Mouse (Mus musculus) kidney, postnatal 25 days (tissue): Measurements from ENCODE around the gene Phf24.

ENCODE experiments used
- DNase-seq, 2 experiments: peaks; one replicate each; pipeline ENCODE4 v3.0.0; 2021; ENCODE audit warnings: mixed read lengths in 2 of 2

Gene Phf24

GRCm38 (mm10) chr4:42915311-42915710, 1.1 kb upstream of the Phf24 start:
- DNase-seq, result no peak

- no peak for DNase-seq
These were observed 494 bp upstream of the Phf24 start for GRCm38 (mm10) chr4:42915966-42916365.

GRCm38 (mm10) chr4:42917402-42917774, 928 bp downstream of the Phf24 start:
- DNase-seq, result peak in 1 of 2 experiments; percentile 40

GRCm38 (mm10) chr4:42920726-42921125, 4.3 kb downstream of the Phf24 start:
- no peak for DNase-seq

- DNase-seq, result no peak
These were observed 5.1 kb downstream of the Phf24 start for GRCm38 (mm10) chr4:42921536-42921935.

GRCm38 (mm10) chr4:42922056-42922455, 5.6 kb downstream of the Phf24 start:
- DNase-seq, result no peak

- DNase-seq, result no peak
These were observed 6.0 kb downstream of the Phf24 start for GRCm38 (mm10) chr4:42922461-42922860.

GRCm38 (mm10) chr4:42924095-42924710, 7.7 kb downstream of the Phf24 start:
- no peak for DNase-seq

- DNase-seq, result no peak
These were observed 11.7 kb downstream of the Phf24 start for GRCm38 (mm10) chr4:42928209-42928608.

GRCm38 (mm10) chr4:42928952-42929351, 12.5 kb downstream of the Phf24 start:
- no peak for DNase-seq

GRCm38 (mm10) chr4:42932229-42932969, 15.9 kb downstream of the Phf24 start:
- peak in 1 of 2 experiments; percentile 34 for DNase-seq

GRCm38 (mm10) chr4:42933630-42934029, 17.2 kb downstream of the Phf24 start:
- peak; percentile 72 to 80 for DNase-seq

- DNase-seq, result no peak
These were observed 24.9 kb downstream of the Phf24 start for GRCm38 (mm10) chr4:42941396-42941795.

- DNase-seq, result no peak
These were observed 26.9 kb downstream of the Phf24 start for GRCm38 (mm10) chr4:42943341-42943740.

GRCm38 (mm10) chr4:42944185-42944584, 27.7 kb downstream of the Phf24 start:
- no peak for DNase-seq

GRCm38 (mm10) chr4:42945043-42945442, 28.6 kb downstream of the Phf24 start:
- DNase-seq, result peak; percentile 38 to 55

GRCm38 (mm10) chr4:42945445-42945844, 29.0 kb downstream of the Phf24 start:
- no peak for DNase-seq

GRCm38 (mm10) chr4:42945952-42946351, 29.5 kb downstream of the Phf24 start:
- DNase-seq, result peak in 1 of 2 experiments; percentile 78

GRCm38 (mm10) chr4:42946733-42947290, 30.4 kb downstream of the Phf24 start:
- DNase-seq, result no peak

- no peak for DNase-seq
These were observed 32.1 kb downstream of the Phf24 start for GRCm38 (mm10) chr4:42948527-42948926.

- no peak for DNase-seq
These were observed 32.7 kb downstream of the Phf24 start for GRCm38 (mm10) chr4:42949051-42949675.

- DNase-seq, result peak; percentile 96 to 99
These were observed 33.2 kb downstream of the Phf24 start, which contains the start of gene Dnajb5 for GRCm38 (mm10) chr4:42949676-42950051. Gene Dnajb5, plus strand, starts transcription at chr4:42949814.

GRCm38 (mm10) chr4:42950065-42950558, 33.7 kb downstream of the Phf24 start:
- peak; percentile 85 to 94 for DNase-seq
